Mouse (Mus musculus) right cerebral cortex, adult 18-20 months (tissue): ENCODE data around the gene Sept1.
"Not testable (repeated sequence)": the region's sequence is repeated elsewhere in the genome, so short reads cannot be mapped to it uniquely, and the experiment has no call there.

Experiments
- DNase-seq: peaks from one replicate; pipeline ENCODE4 v3.0.0; 2022; ENCODE audit warnings: mixed read lengths

Gene Sept1

DNA sequence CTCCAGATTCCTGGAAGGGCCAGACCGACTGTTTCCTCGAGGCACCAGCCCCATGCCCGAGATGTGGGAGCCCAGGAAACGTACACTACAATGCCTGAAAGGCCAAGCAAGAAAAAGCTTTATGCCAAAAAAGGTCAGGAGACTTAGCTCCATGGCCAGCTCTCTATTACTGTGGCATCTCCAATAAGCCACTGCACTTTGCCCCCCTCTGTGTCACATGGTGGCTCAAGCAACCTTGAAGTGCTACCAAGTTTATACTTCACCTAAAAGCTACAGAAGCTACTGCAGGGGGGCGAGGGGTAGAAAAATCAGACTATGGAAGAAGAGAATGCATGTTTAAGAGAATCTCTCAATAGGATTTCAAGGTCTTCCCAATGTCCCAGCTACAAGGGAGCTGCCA lies 39.9 kb downstream of the Sept1 start:
- no peak for DNase-seq

DNA sequence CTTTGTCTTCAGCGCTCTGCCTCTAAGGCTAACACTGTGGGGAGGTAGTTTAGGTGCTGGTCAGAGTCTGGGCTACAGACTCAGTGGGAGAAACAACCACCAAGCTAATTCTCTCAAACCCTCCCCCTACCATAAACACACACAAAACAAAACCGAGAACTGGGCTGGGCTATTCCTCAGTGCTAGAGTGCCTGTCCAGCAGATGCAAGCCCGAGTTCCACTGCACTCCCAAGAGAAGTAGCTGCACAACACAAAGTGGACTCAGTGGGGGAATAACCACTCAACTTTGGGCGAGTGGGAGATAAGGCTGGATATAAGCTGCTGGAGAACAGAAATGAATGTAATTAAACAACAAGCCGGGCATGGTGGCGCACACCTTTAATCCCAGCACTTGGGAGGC lies 42.3 kb downstream of the Sept1 start:
- DNase-seq, result no peak

DNA sequence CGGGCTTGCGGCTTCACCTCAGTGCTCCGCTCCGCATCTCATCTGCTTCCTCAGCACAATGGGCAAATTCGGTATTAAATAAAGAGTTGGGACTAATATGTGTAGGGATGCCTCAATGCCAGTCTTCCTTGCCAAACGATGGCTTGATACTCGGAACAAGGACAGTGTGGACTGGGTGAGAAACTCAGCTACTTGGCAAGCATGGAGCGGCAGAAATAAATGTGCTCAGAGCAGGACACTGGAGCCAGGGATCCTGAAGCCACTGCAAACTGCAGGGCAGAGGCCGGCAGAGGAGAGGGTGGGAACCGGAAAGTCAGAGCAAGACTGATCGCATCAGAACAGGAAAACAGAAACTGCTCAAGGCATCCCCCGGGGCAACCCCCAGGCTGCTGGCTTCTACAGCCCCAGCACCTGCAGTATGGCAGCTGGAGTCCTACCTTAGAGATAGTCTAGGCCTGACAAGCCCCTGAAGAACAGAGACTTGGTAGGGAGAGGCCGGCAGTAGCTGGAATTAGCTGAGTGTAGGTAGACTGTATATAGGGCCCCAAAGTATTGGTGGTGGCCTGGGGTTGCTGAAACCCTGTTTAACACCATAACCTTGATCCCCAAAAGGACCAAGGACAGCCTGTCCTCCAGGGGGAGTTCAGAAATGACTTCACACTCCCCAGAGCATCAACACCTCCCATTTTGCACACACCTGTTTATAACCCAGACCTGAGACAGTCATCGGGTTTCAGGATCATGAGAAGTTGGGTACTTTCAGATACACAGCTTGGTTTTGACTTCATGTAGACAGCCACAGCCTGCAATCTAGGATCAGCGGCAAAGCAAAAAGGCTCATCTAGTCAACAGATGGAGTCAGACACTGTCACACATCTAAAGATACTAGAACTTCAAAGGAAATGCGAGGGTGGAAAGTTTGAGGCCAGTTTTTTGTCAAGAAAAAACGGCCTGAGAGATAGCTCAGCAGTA lies 44.3 kb downstream of the Sept1 start:
- DNase-seq, result no peak

DNA sequence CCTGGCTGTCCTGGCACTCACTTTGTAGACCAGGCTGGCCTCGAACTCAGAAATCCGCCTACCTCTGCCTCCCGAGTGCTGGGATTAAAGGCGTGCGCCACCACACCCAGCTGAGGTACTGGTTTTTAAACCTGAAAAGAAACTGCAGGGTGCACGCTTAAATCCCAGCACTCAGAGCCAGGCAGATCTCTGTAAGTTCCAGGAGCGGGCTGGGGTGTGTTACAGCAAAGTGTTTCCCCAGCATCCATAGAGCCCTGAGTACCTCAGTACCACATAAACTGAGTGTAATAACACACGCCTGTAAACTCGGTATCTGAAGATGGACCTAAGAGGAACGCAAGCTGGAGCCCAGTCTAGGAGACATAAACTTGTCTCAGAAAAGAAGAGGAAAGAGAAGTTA lies 45.6 kb downstream of the Sept1 start:
- no peak for DNase-seq

DNA sequence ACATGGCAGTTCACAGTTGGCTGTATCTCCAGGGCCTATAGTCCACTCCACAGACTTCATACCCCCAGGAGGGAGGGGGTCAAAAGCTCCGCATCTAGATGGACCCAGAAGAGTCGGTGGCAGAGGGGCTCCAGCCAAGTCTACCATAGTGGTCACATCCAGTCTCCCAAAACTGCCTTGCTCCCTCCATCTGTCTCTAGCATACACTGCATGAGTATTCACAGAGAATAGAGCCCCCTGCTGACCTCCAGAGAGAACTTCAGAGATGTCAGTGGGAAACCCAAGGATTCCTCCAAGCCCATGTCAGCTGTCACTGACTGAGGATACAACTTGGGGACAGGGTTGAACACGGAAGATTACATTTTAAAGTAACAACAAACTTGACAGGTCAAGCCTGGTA lies 47.3 kb downstream of the Sept1 start:
- DNase-seq, result no peak

DNA sequence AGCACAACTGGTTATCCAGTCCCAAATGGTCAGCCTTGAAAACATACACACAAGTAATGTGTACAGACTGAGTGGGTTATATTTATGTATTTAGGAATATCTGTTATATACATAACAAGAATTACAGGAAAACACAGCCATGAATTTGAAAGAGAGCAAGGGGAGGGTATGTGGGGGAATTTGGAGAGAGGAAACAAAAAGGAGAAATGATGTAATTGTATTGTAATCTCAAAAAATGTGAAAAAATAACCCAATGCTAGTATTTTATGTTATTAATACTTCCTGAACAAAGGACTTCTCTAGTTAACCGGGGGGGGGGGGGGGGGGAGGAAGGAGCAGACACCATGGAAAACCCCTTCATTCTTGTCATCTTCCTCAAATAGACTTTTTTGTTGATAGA lies 48.2 kb downstream of the Sept1 start:
- no peak for DNase-seq

DNA sequence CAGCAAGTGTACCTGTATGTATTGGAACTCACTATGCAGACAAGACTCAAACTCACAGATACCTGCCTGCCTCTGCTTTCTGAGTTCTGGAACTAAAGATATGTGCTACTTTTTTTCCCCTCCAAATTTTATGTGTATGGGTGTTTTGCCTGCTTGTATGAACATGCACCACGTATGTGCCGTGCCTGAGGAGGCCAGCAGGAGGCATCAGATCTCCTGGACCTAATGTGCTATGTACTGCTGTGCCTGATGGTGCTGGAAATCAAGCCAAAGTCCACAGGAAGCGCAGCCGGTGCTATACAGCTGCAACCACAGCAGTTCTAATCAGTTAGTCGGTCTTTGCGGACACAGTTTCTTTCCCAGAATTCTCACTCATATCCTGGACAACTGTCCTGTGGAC lies 49.1 kb downstream of the Sept1 start:
- DNase-seq, result no peak

DNA sequence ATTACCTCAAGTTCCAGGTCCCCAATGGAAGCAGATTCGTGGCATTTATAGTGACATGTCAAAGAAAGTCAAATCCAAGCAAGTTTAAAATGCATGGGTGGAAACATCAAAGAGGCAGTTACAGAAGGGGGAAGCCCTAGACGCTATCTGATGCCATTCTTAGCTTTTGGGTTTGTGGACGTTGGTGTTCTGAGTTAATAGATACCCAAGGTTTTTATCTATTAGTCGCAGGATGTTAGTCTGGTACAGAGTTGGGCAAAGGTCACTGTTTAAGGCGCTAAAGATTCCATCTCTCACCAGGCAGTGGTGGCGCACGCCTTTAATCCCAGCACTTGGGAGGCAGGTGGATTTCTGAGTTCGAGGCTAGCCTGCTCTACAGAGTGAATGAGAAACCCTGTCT lies 49.6 kb downstream of the Sept1 start:
- no peak for DNase-seq

DNA sequence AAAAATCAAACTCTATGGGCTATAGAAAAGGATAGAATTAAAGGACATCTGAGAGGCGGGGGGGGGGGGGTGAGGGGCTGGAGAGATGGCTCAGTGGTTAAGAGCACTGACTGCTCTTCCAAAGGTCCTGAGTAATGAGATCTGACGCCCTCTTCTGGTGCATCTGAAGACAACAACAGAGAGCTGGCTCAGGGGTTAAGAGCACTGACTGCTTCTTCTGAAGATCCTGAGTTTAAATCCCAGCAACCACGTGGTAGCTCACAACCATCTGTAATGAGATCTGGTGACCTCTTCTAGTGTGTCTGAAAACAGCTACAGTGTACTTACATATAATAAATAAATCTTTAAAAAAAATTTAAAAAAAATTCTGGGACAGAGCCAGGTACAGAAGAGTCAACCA lies 51.2 kb downstream of the Sept1 start:
- DNase-seq, result not testable (repeated sequence)

DNA sequence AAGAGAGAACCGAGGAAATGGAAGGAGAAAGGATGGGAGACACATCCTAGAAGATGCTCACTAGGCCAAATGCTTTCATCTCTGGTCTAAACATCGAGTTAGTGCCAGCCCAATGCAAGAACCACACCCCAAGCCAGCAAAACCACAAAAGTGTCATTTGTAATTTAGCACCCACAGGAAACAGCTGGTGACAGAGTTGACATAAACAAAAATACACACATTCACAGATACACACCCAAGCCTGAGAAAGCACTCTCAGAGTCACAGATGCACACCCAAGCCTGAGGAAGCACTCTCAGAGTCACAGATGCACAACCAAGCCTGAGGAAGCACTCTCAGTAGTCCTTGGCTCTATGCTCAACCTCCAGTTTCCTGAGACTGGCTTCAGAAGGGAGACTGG lies 52.1 kb downstream of the Sept1 start:
- no peak for DNase-seq

DNA sequence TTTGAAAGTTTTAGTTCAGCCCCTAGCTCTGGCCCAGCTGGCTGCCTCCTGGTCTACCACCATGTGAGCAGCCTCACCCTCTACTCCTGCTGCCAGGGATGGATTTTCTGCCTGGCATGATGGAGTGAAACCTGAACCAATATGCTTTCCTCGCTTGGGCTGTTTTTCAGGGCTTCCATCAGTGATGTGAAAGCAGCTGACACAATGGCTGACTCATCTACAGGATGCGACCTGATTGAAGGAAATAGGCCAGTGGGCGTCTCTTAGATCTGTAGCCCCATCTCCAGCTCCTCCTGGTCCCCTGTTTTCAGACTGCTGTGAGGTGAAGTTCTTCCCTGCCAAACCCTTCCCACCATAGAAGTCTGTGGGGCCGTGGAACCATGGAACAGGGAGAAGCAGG lies 56.0 kb downstream of the Sept1 start:
- DNase-seq, result no peak

DNA sequence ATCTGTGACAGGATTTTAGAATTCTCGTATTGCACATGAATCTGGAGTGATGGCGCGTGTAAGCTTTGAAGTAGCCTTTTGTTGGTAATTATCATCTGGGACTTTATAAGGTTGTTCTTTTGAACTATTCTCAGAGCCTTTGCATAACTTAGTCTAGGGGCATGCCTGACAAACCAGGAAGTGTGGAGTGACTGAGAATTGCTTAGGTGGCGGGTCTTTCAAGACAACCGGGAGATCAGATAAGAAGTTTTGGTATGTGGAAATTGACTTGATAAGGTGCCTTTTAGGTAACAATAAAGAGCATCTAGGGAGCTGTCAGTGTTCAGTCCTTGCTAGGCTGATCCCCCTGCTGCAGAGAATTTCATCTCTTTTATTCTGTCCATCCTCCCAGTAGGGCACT lies 66.4 kb downstream of the Sept1 start:
- no peak for DNase-seq

DNA sequence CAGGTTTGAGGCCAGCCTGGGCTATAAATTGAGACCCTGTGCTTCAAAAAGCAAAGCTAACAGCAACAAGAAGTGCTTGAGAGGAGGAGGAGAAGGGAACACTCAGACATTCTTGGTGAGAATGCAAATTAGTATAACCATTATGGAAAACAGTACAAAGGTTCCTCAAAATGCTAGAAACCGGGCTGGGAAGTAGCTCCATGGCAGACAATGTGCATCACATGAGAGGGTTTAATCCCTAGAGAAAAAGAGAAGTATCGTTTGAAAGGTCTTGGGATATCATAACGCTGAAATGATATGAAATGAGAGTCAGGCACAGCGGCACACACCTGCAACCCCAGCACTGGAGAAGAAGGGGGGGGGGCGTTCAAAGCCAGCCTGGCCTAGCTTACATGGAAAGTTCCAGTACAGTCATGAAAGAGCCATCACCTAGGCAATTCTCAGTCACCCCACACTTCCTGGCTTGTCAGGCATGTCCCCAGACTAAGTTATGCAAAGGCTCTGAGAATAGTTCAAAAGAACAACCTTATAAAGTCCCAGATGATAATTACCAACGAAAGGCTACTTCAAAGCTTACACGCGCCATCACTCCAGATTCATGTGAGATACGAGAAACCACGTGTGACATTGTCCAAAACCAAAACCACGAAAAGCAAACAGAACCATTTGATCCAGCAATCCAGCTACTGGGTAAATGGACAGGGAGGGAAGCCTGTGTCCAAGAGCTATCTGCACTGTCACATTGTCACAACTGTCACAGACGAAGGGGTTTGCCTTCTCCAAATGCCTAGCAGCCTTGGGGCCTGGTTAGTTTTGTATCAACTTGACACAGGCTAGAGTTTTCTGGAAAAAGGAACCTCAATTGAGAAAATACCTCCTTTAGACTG lies 67.1 kb downstream of the Sept1 start:
- DNase-seq, result no peak
